Mouse (Mus musculus) gastrocnemius, postnatal 36 days (tissue): Measurements from ENCODE around the gene Fat3. TPM values are rescaled to one million over a fixed set of nuclear protein-coding genes. Genes with fewer than 3 reads are reported as not detected.

Experiments used
- DNase-seq, 2 experiments: peaks; one replicate each; pipeline ENCODE4 v3.0.0; 2022
- intact Hi-C: fragments of 180-260 bp; cut with DNase I; formaldehyde crosslinking; loops from one replicate; pipeline ENCODE4 v1.15.1; 2025
- total RNA-seq, 2 experiments: library from RNA; stranded (reverse); gene quantifications; 2 replicates each; pipeline ENCODE4 v1.2.3; 2021

Fat3 gene
- total RNA-seq, 2 experiments from 2014 or later: 0.46 to 0.47 TPM

- intact Hi-C loops: no loop called here
- DNase-seq: no peak
These were observed 454.4 kb downstream of the Fat3 start for GRCm38 (mm10) chr9:16046686-16047085.

DNA sequence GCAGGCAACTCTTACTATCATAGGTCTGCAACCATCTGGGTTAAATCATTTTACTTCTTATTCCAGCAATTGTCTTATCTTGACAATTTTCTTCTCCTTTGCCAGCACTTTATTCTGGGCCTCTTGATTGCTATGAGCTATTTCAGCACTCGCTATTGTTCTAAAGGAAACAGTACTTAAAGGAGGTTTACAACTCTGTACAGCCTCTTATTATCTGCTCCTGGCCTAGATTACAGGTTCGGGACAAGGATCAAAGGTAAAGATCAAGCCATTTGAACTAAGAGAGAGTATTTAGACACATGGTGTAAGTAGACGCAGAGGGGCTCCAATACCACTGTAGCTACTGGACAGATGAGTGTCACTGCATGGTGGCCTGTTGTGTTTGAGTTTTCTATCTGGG lies 463.7 kb downstream of the Fat3 start:
- DNase-seq: no peak
- intact Hi-C loops: no loop called here

DNA sequence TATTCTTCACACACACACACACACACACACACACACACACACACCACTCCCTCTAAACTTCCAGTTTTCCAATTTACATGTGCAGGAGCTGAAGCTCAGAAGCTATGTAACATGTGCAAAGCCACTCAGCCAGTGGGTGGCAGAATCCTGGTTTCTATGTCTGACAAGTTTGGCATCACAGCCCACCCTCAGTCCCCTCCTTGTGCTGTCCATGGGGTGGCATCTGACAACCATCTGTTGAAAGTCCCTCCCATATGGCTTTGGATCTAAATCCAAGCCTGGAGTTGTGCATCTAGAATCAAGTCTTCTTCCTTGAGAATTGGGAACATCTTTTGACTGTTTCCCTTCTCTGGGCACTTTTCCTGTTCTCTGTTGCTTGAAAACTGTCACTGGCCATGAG lies 464.7 kb downstream of the Fat3 start:
- intact Hi-C loops: no loop called here

DNA sequence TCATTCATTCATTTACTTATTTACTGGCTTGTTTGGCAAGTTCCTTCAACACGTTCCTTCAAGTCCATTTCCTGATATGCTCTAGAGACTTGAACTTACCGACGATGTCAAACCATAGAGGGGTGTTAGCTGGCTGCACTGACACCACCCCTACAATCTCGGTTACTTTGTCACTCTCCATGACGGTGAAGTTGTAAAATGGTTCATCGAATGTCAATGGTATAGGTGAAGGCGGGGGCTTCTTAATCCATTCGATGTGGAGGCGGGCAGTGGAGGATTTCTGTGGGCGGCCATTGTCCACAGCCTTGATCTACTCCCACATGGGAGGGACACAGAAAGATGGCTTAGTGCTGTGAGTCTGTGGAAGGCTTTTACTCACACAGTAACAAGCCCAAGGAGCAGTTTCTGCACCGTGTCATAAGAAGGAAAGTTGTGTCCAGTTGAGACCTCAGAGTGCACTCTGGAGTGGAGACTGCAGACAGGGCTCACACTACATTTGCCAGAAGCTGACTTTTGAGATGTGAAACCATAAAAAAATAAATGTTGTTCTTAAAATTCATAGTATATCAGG lies 471.3 kb downstream of the Fat3 start:
- DNase-seq: no peak
- intact Hi-C loops: no loop called here

More for the DNA sequence above, 464.7 kb downstream of the Fat3 start:
- DNase-seq: no peak

DNA sequence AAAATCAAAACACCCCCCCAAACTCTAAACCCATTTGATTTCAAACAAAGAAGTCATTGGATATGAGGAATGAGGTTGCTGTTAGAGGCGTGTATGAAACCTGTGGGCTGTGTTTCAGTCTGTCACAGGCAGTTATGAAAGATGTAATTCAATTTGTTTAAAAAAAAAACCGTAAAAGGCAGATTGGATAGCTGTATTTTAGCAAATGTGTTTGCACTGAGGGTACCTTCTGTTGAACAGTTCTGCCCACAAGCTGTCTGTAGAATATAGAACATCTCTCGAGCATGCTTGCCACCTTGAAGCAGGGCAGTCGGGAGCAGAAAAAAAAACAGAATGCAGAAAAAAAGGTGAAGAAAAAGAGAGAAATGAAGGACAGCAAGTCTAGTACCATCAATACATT lies 472.0 kb downstream of the Fat3 start:
- intact Hi-C loops: no loop called here
- DNase-seq: no peak

DNA sequence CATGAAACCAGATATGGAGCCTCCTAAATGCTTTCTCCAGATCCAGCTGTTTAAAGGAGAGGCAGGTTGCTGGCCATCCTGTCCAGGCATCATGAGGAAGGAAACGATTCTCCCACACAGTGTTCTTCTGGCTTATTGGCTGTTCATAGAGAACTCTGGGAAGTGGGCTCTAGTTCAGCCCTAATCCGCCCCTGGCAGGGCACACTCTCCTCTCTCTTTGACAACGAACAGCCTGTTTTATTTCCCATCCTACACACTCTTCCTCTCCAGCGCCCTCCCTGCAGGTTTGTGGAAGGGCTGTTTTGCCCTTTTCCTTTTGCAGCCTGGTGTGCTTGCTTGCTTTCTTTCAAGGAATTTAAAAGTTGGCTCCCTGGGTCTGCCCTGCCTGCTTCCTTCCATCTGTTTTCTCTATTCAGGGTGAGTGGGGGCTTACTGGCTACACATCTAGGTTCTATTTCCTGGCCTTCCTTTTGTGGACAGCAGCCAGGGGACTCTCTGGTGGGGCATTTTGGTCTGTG lies 472.6 kb downstream of the Fat3 start:
- intact Hi-C loops: no loop called here

GRCm38 (mm10) chr9:16026054-16026453 lies 475.0 kb downstream of the Fat3 start:
- intact Hi-C loops: no loop called here
- no peak for DNase-seq

More for the DNA sequence above, 472.6 kb downstream of the Fat3 start:
- peak; percentile 18 to 21 for DNase-seq

DNA sequence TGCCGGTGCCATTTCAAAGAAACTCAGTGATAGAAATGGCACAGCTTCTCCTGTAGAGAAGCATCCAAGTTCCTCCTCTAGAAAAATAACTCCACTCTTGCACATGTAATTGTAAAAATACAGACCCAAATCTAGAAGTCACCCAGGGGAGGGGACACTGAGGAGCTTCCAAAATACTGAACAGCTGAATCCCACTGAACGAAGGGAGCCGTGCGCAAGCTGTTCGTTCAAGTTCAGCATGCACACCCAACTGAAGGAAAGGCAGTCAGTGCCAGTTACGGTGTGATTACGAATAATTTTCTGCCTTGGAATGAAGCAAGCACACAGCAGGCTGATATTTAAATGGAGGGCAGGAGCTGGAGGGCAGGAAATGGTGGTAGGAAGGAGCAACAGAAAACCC lies 476.4 kb downstream of the Fat3 start:
- no peak for DNase-seq
- intact Hi-C loops: no loop called here

DNA sequence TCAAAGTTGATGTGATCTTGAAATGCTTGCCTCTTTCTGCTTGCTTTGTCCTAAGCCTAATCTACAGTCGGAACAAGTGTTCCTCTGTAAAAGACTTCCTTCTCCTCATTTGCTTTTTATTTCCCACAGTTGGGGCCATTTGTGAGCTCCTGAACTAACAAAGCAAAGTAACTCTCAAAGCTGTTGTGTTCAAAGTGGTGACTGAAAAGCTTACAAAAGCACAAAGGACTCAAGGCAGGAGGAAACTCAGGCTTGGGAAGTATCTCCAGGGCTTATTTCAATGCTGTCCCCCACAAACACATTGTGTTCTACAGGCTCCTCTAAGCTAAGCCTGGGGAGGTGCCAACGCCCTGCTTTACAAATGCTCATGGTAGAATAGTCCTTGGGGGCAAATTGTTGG lies 487.0 kb downstream of the Fat3 start:
- intact Hi-C loops: no loop called here
- DNase-seq: no peak

DNA sequence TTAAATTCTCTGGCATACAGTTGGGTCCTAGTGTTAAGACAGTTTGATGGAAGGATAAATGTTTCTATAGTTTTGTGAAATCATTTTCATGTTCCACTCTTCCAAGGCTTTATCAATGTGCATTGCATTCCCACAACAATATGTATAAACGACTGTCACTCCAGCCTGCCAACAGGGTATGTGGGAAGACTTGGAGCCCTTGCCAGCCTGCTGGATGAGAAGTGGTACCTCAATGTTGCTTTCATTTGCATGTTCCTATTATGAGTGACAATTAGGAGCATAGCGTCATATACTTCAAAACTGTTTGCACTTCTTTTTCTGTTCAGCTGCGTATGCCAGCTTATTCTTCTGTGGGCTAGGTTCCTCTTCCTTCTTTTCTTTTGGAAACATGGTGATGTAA lies 489.7 kb downstream of the Fat3 start:
- intact Hi-C loops: no loop called here
- no peak for DNase-seq

- no peak for DNase-seq
- intact Hi-C loops: no loop called here
These were observed 493.6 kb downstream of the Fat3 start for GRCm38 (mm10) chr9:16007516-16007915.

DNA sequence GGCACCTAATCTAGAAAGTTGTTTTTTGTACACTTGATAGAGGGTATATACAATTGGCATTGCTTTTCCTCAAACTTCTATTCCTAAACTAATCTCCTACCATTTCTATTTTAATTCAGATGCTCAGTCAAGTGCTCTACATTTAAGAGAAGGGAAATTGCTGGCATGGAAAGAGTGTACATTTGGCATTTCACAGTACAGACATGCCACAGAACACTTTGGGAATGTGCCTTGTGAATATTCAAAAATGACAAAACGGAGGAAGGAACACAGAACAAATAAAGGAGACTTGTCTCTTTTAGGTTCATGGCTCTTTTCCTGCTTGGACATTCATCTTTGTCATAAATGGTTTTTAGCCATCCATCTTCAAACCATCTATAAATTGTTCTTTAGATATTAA lies 498.1 kb downstream of the Fat3 start:
- no peak for DNase-seq

GRCm38 (mm10) chr9:15994762-15995161 lies 506.3 kb downstream of the Fat3 start:
- intact Hi-C loops: no loop called here

More for the DNA sequence above, 498.1 kb downstream of the Fat3 start:
- intact Hi-C loops: no loop called here

GRCm38 (mm10) chr9:15994177-15994576 lies 506.9 kb downstream of the Fat3 start:
- no peak for DNase-seq
- intact Hi-C loops: no loop called here

More at GRCm38 (mm10) chr9:15994762-15995161, 506.3 kb downstream of the Fat3 start:
- no peak for DNase-seq

DNA sequence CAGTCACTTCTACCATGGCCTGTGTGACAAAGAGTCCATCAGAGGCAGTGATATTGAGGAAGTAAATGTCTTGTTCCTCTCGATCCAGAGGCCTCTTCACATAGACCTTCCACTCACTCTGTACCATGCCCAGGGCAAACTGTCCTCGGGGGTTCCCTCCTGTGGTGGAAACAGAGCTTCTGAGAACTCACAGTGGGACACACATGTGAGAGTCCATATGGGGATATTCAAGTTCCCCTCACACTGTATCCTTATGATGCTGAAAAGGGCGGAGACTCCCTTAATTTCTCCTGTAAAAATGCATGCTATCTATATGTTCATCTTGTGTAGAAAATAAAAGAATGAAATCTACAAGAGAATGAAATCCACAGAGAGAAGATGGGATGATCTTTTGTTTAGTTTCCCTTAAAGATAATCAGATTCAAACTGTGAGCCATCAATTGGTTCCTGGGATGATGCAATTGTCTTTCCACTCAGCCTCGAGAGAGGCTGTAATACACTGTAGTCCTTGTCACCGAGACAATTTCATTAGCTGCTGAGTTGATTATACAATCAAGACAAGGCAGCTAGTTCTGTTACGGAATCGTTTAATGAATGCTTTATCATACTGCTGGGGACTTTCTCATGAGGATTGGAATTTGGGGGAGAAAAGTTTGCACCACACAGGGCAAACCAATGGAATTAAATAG lies 508.8 kb downstream of the Fat3 start:
- DNase-seq: no peak
- intact Hi-C loops: no loop called here

DNA sequence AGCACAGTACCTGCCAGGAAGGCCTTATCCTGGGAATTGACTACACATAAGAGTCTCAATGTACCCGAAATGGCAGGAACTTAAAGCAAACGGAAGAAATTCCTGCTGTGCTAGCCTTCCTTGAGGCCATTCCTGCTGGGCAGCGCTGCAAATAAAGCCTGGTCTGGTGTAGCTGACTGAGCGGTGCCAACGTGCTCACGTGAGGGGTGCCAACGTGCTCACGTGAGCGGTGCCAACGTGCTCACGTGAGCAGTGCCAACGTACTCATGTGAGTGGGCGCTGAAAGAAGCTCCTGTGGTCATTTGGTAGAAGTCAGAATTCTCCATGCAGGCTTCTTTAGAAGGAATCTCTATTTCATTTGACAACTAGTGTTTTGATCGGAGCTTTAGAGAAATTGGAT lies 522.8 kb downstream of the Fat3 start:
- intact Hi-C loops: no loop called here

DNA sequence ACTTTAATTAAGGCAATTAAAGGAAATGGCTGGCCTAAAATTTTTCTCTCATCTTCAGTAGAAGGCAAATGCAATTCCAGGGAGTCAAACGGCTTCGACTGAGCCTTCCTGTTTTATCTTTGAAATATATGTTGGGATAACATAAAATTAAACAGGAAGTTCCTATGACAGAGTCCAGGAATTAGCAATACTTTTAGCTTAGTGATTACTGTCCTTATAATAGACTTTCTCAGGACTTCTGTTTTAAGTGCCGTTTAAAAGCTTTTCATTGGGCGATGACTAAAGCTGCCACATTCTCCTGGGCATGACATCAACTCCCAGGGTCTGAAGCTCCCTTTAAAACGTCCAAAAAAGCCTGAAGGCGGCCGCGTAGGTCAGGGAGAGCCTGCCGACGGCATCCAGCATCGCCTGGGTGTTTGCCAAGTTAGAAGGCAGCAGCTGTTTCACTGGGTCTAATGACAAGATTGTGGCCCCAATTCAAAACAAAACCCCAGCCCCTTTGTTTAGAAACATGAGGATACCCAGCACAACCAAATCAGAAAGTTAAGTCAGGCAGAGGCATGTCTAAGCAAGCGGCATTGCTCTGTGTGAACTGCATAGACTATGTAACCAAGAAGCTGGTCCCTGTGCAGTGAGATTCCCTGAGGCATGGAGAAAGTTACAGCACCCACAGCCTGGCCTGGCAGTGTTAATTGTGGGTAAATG lies 524.0 kb downstream of the Fat3 start:
- no peak for DNase-seq
- intact Hi-C loops: no loop called here

More for the DNA sequence above, 522.8 kb downstream of the Fat3 start:
- no peak for DNase-seq

DNA sequence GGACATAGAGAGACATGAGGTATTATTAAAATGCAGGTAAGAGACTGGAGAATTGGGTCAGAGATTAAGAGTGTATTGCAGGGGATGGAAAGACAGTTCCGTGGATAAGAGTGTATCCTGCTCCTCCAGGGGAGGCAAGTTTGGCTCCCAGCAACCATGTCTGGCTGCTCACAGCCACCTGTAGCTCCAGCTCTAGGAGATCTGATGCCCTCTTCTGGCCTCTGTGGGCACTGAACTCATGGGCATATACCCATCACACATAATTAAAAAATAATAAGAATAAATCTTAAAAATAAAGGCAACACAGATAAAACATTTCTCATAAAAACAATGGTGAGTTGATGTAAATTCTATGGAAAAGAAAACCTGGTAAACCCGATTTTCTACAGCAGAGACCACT lies 525.1 kb downstream of the Fat3 start:
- intact Hi-C loops: no loop called here
- no peak for DNase-seq

DNA sequence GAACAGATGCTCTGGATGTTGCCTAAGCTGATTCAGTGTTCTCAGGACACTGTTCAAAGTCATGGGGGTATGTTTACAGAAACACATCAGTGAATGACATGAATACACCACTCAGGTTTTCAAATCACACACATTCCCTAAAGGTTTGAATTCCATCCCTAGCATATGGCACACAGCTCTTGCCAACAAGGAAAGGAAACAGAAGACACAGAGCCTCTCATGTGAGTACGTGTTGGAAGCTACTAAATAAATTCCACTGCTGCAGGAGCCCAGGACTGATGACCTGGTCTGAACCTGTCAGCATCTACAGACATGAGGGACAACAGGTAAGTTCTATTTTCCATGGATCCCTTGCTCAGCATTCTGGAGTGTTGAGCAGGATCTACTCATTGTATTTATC lies 528.9 kb downstream of the Fat3 start:
- intact Hi-C loops: no loop called here
- no peak for DNase-seq

DNA sequence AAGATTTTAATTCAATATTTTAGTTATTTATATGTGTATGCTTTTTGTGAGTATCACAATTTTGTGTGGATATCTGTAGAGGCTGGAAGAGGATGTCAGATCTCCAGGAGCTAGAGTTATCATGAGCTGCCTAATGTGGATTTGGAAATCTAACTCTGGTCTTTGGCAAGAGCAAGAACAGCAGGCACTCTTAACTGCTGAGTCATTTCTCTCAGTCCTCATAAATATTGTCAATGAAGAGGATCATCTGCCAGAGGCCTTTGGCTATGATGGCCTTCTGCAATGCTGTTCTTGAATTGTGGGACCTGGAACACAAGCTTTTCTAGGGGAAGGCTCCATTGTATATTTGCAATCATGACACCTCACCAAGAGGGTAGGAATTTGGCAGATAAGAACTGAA lies 529.7 kb downstream of the Fat3 start:
- intact Hi-C loops: no loop called here
- DNase-seq: no peak

DNA sequence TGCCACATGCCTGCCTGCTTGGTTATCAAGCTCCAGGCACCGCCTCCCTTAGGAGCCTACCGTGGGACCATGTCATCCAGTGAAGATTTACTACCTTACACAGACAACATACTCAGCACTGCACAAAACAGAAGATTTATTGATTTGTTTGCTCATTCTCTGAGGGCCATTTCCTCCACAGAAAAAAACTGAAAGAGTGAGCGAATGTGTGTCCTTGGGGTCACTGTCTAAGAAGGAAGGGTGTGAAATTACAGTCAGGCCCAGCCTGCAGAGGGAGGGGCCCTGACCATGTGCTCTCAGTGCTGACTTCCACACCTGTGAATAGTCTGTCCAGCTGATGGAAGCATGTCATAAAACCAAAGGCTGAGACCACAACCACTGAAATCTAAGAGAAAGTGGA lies 536.9 kb downstream of the Fat3 start:
- intact Hi-C loops: no loop called here
- DNase-seq: no peak

DNA sequence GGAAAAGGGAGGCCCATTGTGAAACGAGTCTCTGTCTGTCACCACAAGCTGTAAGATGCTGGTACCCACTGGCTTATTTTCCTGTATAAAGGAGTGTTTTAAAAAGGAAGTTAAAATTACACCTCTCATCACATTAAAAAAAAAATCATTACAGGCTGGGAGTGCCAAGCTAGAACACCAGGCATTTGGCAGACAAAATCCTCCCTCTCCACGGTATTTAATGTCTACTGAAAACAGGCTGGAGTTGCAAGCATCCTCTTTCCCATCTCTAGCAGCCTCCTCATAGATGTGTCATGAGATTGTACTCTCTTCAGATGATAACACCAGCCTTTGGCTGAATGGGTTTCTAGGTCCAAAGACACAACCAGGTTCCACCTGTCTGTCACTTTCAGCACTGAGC lies 538.2 kb downstream of the Fat3 start:
- intact Hi-C loops: no loop called here
- no peak for DNase-seq
